Mouse (Mus musculus): ENCODE results near the gene Tmem255a.

Gene Tmem255a

DNA sequence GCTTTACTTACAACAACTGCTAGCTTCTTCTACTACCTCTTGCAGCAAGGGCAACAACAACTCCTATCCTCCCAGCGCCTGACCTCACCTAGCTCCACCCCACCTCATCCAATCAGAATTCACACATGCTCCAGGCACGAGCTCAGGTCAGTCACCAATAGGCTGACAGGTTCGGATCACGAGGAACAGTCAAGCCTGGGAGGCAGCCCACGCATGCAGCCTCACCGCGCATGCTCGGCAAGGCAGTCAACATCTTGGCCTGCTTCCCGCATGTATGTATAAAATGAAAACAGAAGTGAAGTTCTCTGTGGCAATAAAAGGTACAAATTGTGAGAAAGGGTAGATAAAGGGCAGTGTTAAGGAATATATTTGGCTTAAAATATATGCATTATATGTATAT lies 86.2 kb downstream of the Tmem255a start:
- DNase-seq (ENCODE audit: low spot score in 2 of 2), result no peak

- no peak for DNase-seq (ENCODE audit: low spot score in 2 of 2)
These were observed 86.9 kb downstream of the Tmem255a start for GRCm38 (mm10) chrX:38165315-38165714.

GRCm38 (mm10) chrX:38159097-38159496 lies 93.1 kb downstream of the Tmem255a start:
- no peak for DNase-seq (ENCODE audit: low spot score in 2 of 2)
